18 mouse cellular contexts compared by ENCODE assay signal in the genomic region with DNA sequence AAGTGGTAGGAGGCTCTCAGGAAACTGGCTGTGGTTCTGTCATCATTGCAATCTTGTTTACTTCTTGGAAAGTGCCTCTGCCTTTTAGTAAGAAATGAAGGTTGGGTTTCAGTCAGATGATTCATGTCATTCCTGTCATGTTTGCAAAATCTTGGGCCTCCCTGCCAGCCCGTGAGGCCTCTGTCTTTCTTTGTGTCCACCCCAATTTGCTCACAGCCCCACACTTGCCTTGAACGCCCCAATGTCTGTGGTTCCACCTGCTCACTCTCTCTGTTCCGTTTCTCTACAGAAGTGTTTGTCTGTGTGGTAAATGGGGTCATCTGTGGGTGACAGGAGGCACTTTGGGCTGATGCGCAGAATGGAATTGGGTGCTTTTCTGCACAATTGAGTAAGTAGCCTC. TPM values are rescaled to one million over a fixed set of nuclear protein-coding genes. Genes with fewer than 3 reads are reported as not detected.
A peak's percentile ranks its signal among the peaks of the same experiment; 100 is the strongest.
DNase-seq lines count a peak whose midpoint lies in the region; ATAC-seq and TF ChIP-seq lines count a peak whose summit lies in the region.
"Had no signal": no experiment of that assay in that cellular context is flagged by ENCODE, and none has a peak within 500 bp of the region (broad histone marks: within the 10 kb centered on the region; RNA-seq: fewer than 3 reads in every experiment).

No protein-coding gene starts in this region.

- no peak for TF ChIP-seq CTCF in layer of hippocampus, adult 2 months (conservative IDR thresholded peaks at IDR 0.05)
- no peak for TF ChIP-seq CTCF in bone marrow, adult 2 months (IDR thresholded peaks at IDR 0.05; ENCODE audit: control insufficient read depth, insufficient read depth, low read length)

- TF ChIP-seq POLR2A in bone marrow, adult 2 months (IDR thresholded peaks at IDR 0.05; ENCODE audit: borderline replicate concordance, control insufficient read depth, low read depth, low read length) = no peak

- H3K4me1 ChIP-seq in bone marrow, adult 2 months (ENCODE audit: control insufficient read depth, insufficient read depth, low read length) = peaks cover 22% of the 10 kb centered on the region

- peak; percentile 25 for ATAC-seq in megakaryocyte, adult 5-6 weeks (ENCODE audit: poor library complexity, severe bottlenecking)
- ATAC-seq: Patski had no signal

- 37% methylated on average over 4 of the region's 4 CpGs for WGBS in bone marrow, adult 2 months

- no peak overlapping the region for H3K4me3 ChIP-seq in layer of hippocampus, adult 2 months
- no peak overlapping the region for H3K4me3 ChIP-seq in bone marrow, adult 2 months (replicated peaks; ENCODE audit: control insufficient read depth, low read depth, low read length)
- H3K4me3 ChIP-seq: forebrain, embryonic 12.5 days had no signal

- peak overlapping the region; percentile 46; the same call in 1 of the 2 replicates for H3K27ac ChIP-seq in layer of hippocampus, adult 2 months
- peak overlapping the region; percentile 77 for H3K27ac ChIP-seq in bone marrow, adult 2 months (ENCODE audit: control insufficient read depth, insufficient read depth, low read depth, low read length, poor library complexity)
- H3K27ac ChIP-seq: forebrain, embryonic 12.5 days; hindbrain, embryonic 14.5 days had no signal

- DNase-seq in layer of hippocampus, adult 2 months (ENCODE audit: low spot score in 2 of 2) = no peak
- DNase-seq in layer of hippocampus, adult 18-20 months (ENCODE audit: low spot score in 2 of 2) = no peak
- DNase-seq in 3T3-L1 (ENCODE audit: low read depth, low spot score) = peak; percentile 24
- no peak for DNase-seq in adrenal gland, adult 8-10 months
- no peak for DNase-seq in thymus, postnatal 4 days
- DNase-seq: B cell, adult 2 months; cerebellum, adult 11-12 months; cerebellum, postnatal 25 days; gastrocnemius, postnatal 14 days; heart, postnatal 14 days; kidney, adult 18-20 months; kidney, postnatal 36 days; midbrain, embryonic 14.5 days had no signal

RNA-seq across cellular contexts. Expression of a gene that starts 32.8 kb away (rescaled TPM):
- 100 to 1,000 TPM; 178 to 182 TPM for total RNA-seq in layer of hippocampus, adult 2 months (2021)
- total RNA-seq in layer of hippocampus, adult 18-20 months (2021) = 100 to 1,000 TPM; 170 to 184 TPM
- polyA plus RNA-seq in bone marrow, adult 2 months (2011; ENCODE audit: insufficient read depth, insufficient read length, low replicate concordance, missing spikeins) = 55.1 and 57.9 TPM in 2 replicates
- total RNA-seq in megakaryocyte, adult 5-6 weeks (2015) = 4.2 and 4.7 TPM in 2 replicates
- total RNA-seq in megakaryocyte, adult 5-6 weeks (2017) = 3.0 and 3.7 TPM in 2 replicates
- 100 to 1,000 TPM in 3 of 4 experiments, 10 to 100 TPM in 1; 99.2 to 165 (median 135) TPM for total RNA-seq in adrenal gland, adult 8-10 months (2022)

Comparison
In these comparisons a context has a peak if more than half of its experiments do, and no peak if none do; other contexts are left out.
1. RNA of a gene that starts 32.8 kb away (total RNA-seq): 170 to 184 TPM in layer of hippocampus, adult 18-20 months, 178 to 182 TPM in layer of hippocampus, adult 2 months and 99.2 to 165 TPM in adrenal gland, adult 8-10 months; 3.0 to 4.7 TPM in megakaryocyte, adult 5-6 weeks; every median in the first group is over 10 times any median in the second.